Mouse (Mus musculus) skeletal muscle tissue, adult 2 months (tissue): ENCODE measurements around the gene Spire2.

Experiments
- DNase-seq: peaks from one replicate; pipeline ENCODE4 v3.0.0-alpha.2; 2012; ENCODE audit warnings: low read depth, low spot score

The Spire2 gene

DNA sequence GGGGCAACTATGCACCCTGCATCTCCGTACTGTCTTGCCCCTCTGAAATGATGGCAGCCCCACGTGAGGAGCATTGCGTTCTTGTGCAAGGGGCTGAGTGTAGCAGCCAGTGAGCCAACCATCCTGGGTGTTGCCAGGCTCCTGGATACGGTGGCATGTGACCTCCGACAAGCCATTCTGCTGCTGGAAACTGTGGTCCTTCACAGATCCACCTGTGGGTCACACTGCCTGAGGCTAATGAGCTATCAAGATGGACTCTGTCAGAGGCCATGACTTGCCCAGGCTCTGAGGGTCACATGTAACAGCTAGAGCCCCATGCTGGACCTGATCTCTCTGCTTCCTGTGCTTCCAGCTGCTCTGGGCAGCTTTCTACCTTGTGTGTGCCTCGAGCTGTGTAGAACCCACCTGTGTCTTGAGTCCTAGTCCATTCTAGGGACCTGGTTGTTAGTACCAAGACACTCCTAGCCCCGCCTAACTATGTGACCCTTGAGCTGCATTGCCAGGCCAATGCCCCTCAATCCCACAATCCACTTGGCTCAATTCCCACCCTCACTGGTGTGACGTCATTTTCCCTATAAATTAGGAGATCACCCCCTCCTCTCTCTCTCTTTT lies 84.5 kb downstream of the Spire2 start:
- DNase-seq, result no peak
